Comparison of ENCODE assay signal across 8 mouse cellular contexts in genomic region chr17:49429471-49430129, GRCm38 (mm10). TPM values are rescaled to one million over a fixed set of nuclear protein-coding genes. Genes with fewer than 3 reads are reported as not detected.
DNase-seq lines count a peak whose midpoint lies in the region; ATAC-seq and TF ChIP-seq lines count a peak whose summit lies in the region.

No protein-coding gene starts in this region.

- no peak overlapping the region for H3K27ac ChIP-seq in forebrain, embryonic 13.5 days
- H3K27ac ChIP-seq in forebrain, embryonic 16.5 days (ENCODE audit: low read length) = no peak overlapping the region
- peak overlapping the region; percentile 91 for H3K27ac ChIP-seq in lung, postnatal 0 days (ENCODE audit: low read length)
- H3K27ac ChIP-seq in liver, embryonic 16.5 days (ENCODE audit: low read length) = peak overlapping the region; percentile 94

- ATAC-seq in forebrain, embryonic 13.5 days = no peak
- no peak for ATAC-seq in forebrain, embryonic 16.5 days
- no peak for ATAC-seq in lung, postnatal 0 days
- no peak for ATAC-seq in liver, embryonic 16.5 days (ENCODE audit: low read depth)

- no peak for TF ChIP-seq CTCF in lung, postnatal 0 days (IDR thresholded peaks at IDR 0.05)

- no peak for TF ChIP-seq EP300 in lung, postnatal 0 days (IDR thresholded peaks at IDR 0.05)

- no peak for DNase-seq in lung, postnatal 0 days (ENCODE audit: low spot score)
- DNase-seq in lung, postnatal 4 days = no peak
- peak; percentile 83 for DNase-seq in gonadal fat pad, adult 2 months (ENCODE audit: low read depth)
- DNase-seq in thymus, postnatal 4 days = no peak
- DNase-seq in ovary, adult 18-20 months (ENCODE audit: low spot score) = no peak

- no peak overlapping the region for H3K4me3 ChIP-seq in forebrain, embryonic 13.5 days
- no peak overlapping the region for H3K4me3 ChIP-seq in forebrain, embryonic 16.5 days (replicated peaks; ENCODE audit: low read length)
- H3K4me3 ChIP-seq in lung, postnatal 0 days (ENCODE audit: low read depth, low read length) = peak overlapping the region; percentile 67
- peak overlapping the region; percentile 90 for H3K4me3 ChIP-seq in liver, embryonic 16.5 days (ENCODE audit: low read depth, low read length)

- peak overlapping the region; percentile 92 for H3K4me2 ChIP-seq in forebrain, embryonic 13.5 days
- H3K4me2 ChIP-seq in forebrain, embryonic 16.5 days (ENCODE audit: low read length) = no peak overlapping the region
- H3K4me2 ChIP-seq in lung, postnatal 0 days (replicated peaks; ENCODE audit: low read depth, low read length) = peak overlapping the region; percentile 76
- peak overlapping the region; percentile 75 for H3K4me2 ChIP-seq in liver, embryonic 16.5 days (ENCODE audit: low read depth, low read length)

- peaks cover 25% of the 10 kb centered on the region for H3K4me1 ChIP-seq in forebrain, embryonic 13.5 days
- H3K4me1 ChIP-seq in forebrain, embryonic 16.5 days (replicated peaks; ENCODE audit: control insufficient read depth, insufficient read depth, low read length) = peaks cover 17% of the 10 kb centered on the region
- peaks cover 18% of the 10 kb centered on the region; the same call in 1 of the 2 replicates for H3K4me1 ChIP-seq in lung, postnatal 0 days (ENCODE audit: insufficient read depth, low read depth, low read length)
- peaks cover 55% of the 10 kb centered on the region for H3K4me1 ChIP-seq in liver, embryonic 16.5 days (ENCODE audit: control insufficient read depth, low read depth, low read length)

- WGBS in forebrain, embryonic 13.5 days = 94% methylated on average over 6 of the region's 6 CpGs
- WGBS in forebrain, embryonic 16.5 days = 91% methylated on average over 6 of the region's 6 CpGs
- WGBS in lung, postnatal 0 days = 68% methylated on average over 6 of the region's 6 CpGs
- 66% methylated on average over 6 of the region's 6 CpGs for WGBS in liver, embryonic 16.5 days (ENCODE audit: insufficient replicate concordance)

- no peaks in the 10 kb centered on the region for H3K27me3 ChIP-seq in forebrain, embryonic 13.5 days
- H3K27me3 ChIP-seq in forebrain, embryonic 16.5 days (replicated peaks; ENCODE audit: control insufficient read depth, insufficient read depth, low read length) = no peaks in the 10 kb centered on the region
- no peaks in the 10 kb centered on the region for H3K27me3 ChIP-seq in lung, postnatal 0 days (replicated peaks; ENCODE audit: insufficient read depth, low read length)
- no peaks in the 10 kb centered on the region for H3K27me3 ChIP-seq in liver, embryonic 16.5 days (ENCODE audit: control insufficient read depth, insufficient read depth, low read depth, low read length)

- H3K36me3 ChIP-seq in forebrain, embryonic 13.5 days (ENCODE audit: poor library complexity, severe bottlenecking) = peaks cover 8% of the 10 kb centered on the region
- H3K36me3 ChIP-seq in forebrain, embryonic 16.5 days (ENCODE audit: control insufficient read depth, insufficient read depth) = no peaks in the 10 kb centered on the region
- H3K36me3 ChIP-seq in lung, postnatal 0 days (ENCODE audit: insufficient read depth, low read length) = peaks cover 12% of the 10 kb centered on the region; the same call in 1 of the 2 replicates
- peaks cover 19% of the 10 kb centered on the region for H3K36me3 ChIP-seq in liver, embryonic 16.5 days (ENCODE audit: control insufficient read depth, insufficient read depth)

- H3K9ac ChIP-seq in forebrain, embryonic 13.5 days = peak overlapping the region; percentile 26; the same call in 1 of the 2 replicates
- no peak overlapping the region for H3K9ac ChIP-seq in forebrain, embryonic 16.5 days (replicated peaks; ENCODE audit: low read depth, low read length)
- H3K9ac ChIP-seq in lung, postnatal 0 days (replicated peaks; ENCODE audit: low read depth) = peak overlapping the region; percentile 32; the same call in 1 of the 2 replicates
- peak overlapping the region; percentile 98 for H3K9ac ChIP-seq in liver, embryonic 16.5 days (ENCODE audit: low read depth, low read length)

- H3K9me3 ChIP-seq in forebrain, embryonic 13.5 days (replicated peaks) = no peaks in the 10 kb centered on the region
- H3K9me3 ChIP-seq in forebrain, embryonic 16.5 days (ENCODE audit: control insufficient read depth, low read length) = no peaks in the 10 kb centered on the region
- no peaks in the 10 kb centered on the region for H3K9me3 ChIP-seq in lung, postnatal 0 days (ENCODE audit: low read length)
- H3K9me3 ChIP-seq in liver, embryonic 16.5 days (replicated peaks; ENCODE audit: control insufficient read depth, low read length) = no peaks in the 10 kb centered on the region

RNA-seq across cellular contexts. Expression of gene Mocs1, which starts 1.4 kb away (rescaled TPM):
- 2.9 and 3.4 TPM in 2 replicates for polyA plus RNA-seq in forebrain, embryonic 13.5 days (2015; fragmentation: Nextera tagmentation; extraction: Ambion mirVana)
- polyA plus RNA-seq in forebrain, embryonic 16.5 days (2015; fragmentation: Nextera tagmentation; extraction: Ambion mirVana) = 2.8 and 5.1 TPM in 2 replicates
- polyA plus RNA-seq in lung, postnatal 0 days (2015; fragmentation: Nextera tagmentation; extraction: Ambion mirVana) = 5.4 and 7.2 TPM in 2 replicates
- polyA plus RNA-seq in gonadal fat pad, adult 2 months (2012; rRNA removed) = 41.1 and 50.3 TPM in 2 replicates
- polyA plus RNA-seq in liver, embryonic 16.5 days (2015; fragmentation: Nextera tagmentation; extraction: Ambion mirVana) = 10.7 and 13.1 TPM in 2 replicates

Comparison
In these comparisons a context has a peak if more than half of its experiments do, and no peak if none do; other contexts are left out.
1. H3K27ac ChIP-seq: peak in lung, postnatal 0 days (single experiment) and liver, embryonic 16.5 days (single experiment); none in forebrain, embryonic 13.5 days (single experiment) and forebrain, embryonic 16.5 days (single experiment).
2. H3K4me3 ChIP-seq: peak in lung, postnatal 0 days (single experiment) and liver, embryonic 16.5 days (single experiment); none in forebrain, embryonic 13.5 days (single experiment) and forebrain, embryonic 16.5 days (single experiment).